Mouse (Mus musculus): ENCODE measurements at regions not wholly inside any gene's neighbourhood (a gene's known extent, or its start where the extent isn't known, plus 50 kb on each side); places are given as distances from the start of the nearest gene placed in this dataset.

DNA sequence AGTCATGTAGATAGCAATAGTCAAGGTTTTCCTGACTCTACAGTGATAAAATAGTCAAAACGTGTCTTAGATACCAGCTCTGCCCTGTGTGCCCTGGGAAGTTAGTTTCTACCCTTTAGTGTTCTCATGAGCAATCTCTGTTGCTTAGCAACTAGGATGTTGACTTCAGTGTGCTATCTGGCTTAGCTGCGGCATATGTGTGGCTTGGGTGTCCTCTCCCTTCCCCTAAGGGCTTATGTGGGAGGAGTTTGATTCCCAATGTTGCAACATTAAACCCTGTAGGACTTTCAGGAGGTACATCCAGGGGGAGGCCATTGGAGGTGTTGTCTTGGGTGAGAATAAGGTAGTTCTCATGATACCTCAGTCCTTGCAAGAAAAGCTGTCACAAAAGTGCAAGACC lies 229.9 kb downstream of the Gm10260 start:
- TF ChIP-seq CTCF (IDR thresholded peaks at IDR 0.05; ENCODE audit: borderline replicate concordance, insufficient read depth, low read length) (no peak), POLR2A (IDR thresholded peaks at IDR 0.05; ENCODE audit: low read depth, low read length) (no peak)
